Mouse (Mus musculus): ENCODE measurements around the gene Ntan1. TPM values are rescaled to one million over a fixed set of nuclear protein-coding genes. Genes with fewer than 3 reads are reported as not detected.
"Not testable (repeated sequence)": the region's sequence is repeated elsewhere in the genome, so short reads cannot be mapped to it uniquely, and the experiment has no call there.

Ntan1 gene
- polyA plus RNA-seq, 1 experiment from 2014 or later: 239 TPM

GRCm38 (mm10) chr16:13845031-13845430 is 26.4 kb downstream of the Ntan1 start:
- DNase-seq (ENCODE audit: low spot score): no peak
- Histone ChIP-seq H3K36me3 (ENCODE audit: control insufficient read depth, insufficient read depth, low read length) (peaks cover 45% of the 10 kb centered on the region), H3K4me1 (ENCODE audit: control insufficient read depth, insufficient read depth, low read length) (no peaks in the 10 kb centered on the region), H3K27me3 (replicated peaks; ENCODE audit: control insufficient read depth, insufficient read depth, low read length) (no peaks in the 10 kb centered on the region), H3K4me2 (ENCODE audit: low read length) (no peak overlapping the region), H3K27ac (ENCODE audit: low read depth, low read length) (no peak overlapping the region), H3K9ac (ENCODE audit: low read length) (no peak overlapping the region), H3K4me3 (ENCODE audit: low read depth, low read length) (no peak overlapping the region), H3K9me3 (replicated peaks; ENCODE audit: control insufficient read depth, low read length) (no peaks in the 10 kb centered on the region)
- WGBS: 97% methylated on average over 5 of the region's 5 CpGs
- ATAC-seq: no peak

- no peak for DNase-seq (ENCODE audit: low spot score)
These were observed 28.0 kb downstream of the Ntan1 start for GRCm38 (mm10) chr16:13846675-13847074.

GRCm38 (mm10) chr16:13848310-13848709 is 29.7 kb downstream of the Ntan1 start:
- no peaks in the 10 kb centered on the region for H3K27me3 ChIP-seq (replicated peaks; ENCODE audit: control insufficient read depth, insufficient read depth, low read length)
- ATAC-seq (no peak), DNase-seq (ENCODE audit: low spot score) (no peak)
- H3K36me3 ChIP-seq (ENCODE audit: control insufficient read depth, insufficient read depth, low read length): peaks cover 30% of the 10 kb centered on the region
- no peak overlapping the region for H3K4me2 ChIP-seq (ENCODE audit: low read length)
- H3K9me3 ChIP-seq (replicated peaks; ENCODE audit: control insufficient read depth, low read length): no peaks in the 10 kb centered on the region
- H3K4me3 ChIP-seq (ENCODE audit: low read depth, low read length): no peak overlapping the region
- no peak overlapping the region for H3K27ac ChIP-seq (ENCODE audit: low read depth, low read length)
- 79% methylated on average over 2 of the region's 2 CpGs for WGBS
- no peaks in the 10 kb centered on the region for H3K4me1 ChIP-seq (ENCODE audit: control insufficient read depth, insufficient read depth, low read length)
- H3K9ac ChIP-seq (ENCODE audit: low read length): no peak overlapping the region

More at GRCm38 (mm10) chr16:13846675-13847074, 28.0 kb downstream of the Ntan1 start:
- H3K4me2 ChIP-seq (ENCODE audit: low read length): no peak overlapping the region
- H3K27ac ChIP-seq (ENCODE audit: low read depth, low read length): no peak overlapping the region
- H3K9me3 ChIP-seq (replicated peaks; ENCODE audit: control insufficient read depth, low read length): no peaks in the 10 kb centered on the region
- ATAC-seq: no peak
- WGBS: 91% methylated on average over 1 of the region's 1 CpGs
- H3K9ac ChIP-seq (ENCODE audit: low read length): no peak overlapping the region
- no peak overlapping the region for H3K4me3 ChIP-seq (ENCODE audit: low read depth, low read length)
- no peaks in the 10 kb centered on the region for H3K27me3 ChIP-seq (replicated peaks; ENCODE audit: control insufficient read depth, insufficient read depth, low read length)
- H3K4me1 ChIP-seq (ENCODE audit: control insufficient read depth, insufficient read depth, low read length): no peaks in the 10 kb centered on the region
- peaks cover 35% of the 10 kb centered on the region for H3K36me3 ChIP-seq (ENCODE audit: control insufficient read depth, insufficient read depth, low read length)

GRCm38 (mm10) chr16:13851446-13851845 is 32.8 kb downstream of the Ntan1 start:
- H3K4me3 ChIP-seq (ENCODE audit: low read depth, low read length): no peak overlapping the region
- 95% methylated on average over 4 of the region's 4 CpGs for WGBS
- no peak overlapping the region for H3K27ac ChIP-seq (ENCODE audit: low read depth, low read length)
- DNase-seq (ENCODE audit: low spot score) (no peak), ATAC-seq (no peak)
- no peaks in the 10 kb centered on the region for H3K9me3 ChIP-seq (replicated peaks; ENCODE audit: control insufficient read depth, low read length)
- H3K4me1 ChIP-seq (ENCODE audit: control insufficient read depth, insufficient read depth, low read length): no peaks in the 10 kb centered on the region
- H3K36me3 ChIP-seq (ENCODE audit: control insufficient read depth, insufficient read depth, low read length): peaks cover 23% of the 10 kb centered on the region
- no peak overlapping the region for H3K4me2 ChIP-seq (ENCODE audit: low read length)
- H3K27me3 ChIP-seq (replicated peaks; ENCODE audit: control insufficient read depth, insufficient read depth, low read length): no peaks in the 10 kb centered on the region
- H3K9ac ChIP-seq (ENCODE audit: low read length): no peak overlapping the region

GRCm38 (mm10) chr16:13853886-13854285 is 35.2 kb downstream of the Ntan1 start:
- Histone ChIP-seq H3K9me3 (replicated peaks; ENCODE audit: control insufficient read depth, low read length) (no peaks in the 10 kb centered on the region), H3K27ac (ENCODE audit: low read depth, low read length) (no peak overlapping the region), H3K4me3 (ENCODE audit: low read depth, low read length) (no peak overlapping the region), H3K36me3 (ENCODE audit: control insufficient read depth, insufficient read depth, low read length) (peaks cover 24% of the 10 kb centered on the region; the same call in 1 of the 2 replicates), H3K27me3 (replicated peaks; ENCODE audit: control insufficient read depth, insufficient read depth, low read length) (no peaks in the 10 kb centered on the region), H3K4me2 (ENCODE audit: low read length) (no peak overlapping the region), H3K4me1 (ENCODE audit: control insufficient read depth, insufficient read depth, low read length) (no peaks in the 10 kb centered on the region), H3K9ac (ENCODE audit: low read length) (no peak overlapping the region)
- DNase-seq (ENCODE audit: low spot score): no peak
- ATAC-seq: no peak
- WGBS: 92% methylated on average over 4 of the region's 4 CpGs

GRCm38 (mm10) chr16:13866076-13866475 is 47.4 kb downstream of the Ntan1 start:
- ATAC-seq (no peak), DNase-seq (ENCODE audit: low spot score) (no peak)
- Histone ChIP-seq H3K9me3 (replicated peaks; ENCODE audit: control insufficient read depth, low read length) (no peaks in the 10 kb centered on the region), H3K27ac (ENCODE audit: low read depth, low read length) (no peak overlapping the region), H3K4me2 (ENCODE audit: low read length) (no peak overlapping the region), H3K36me3 (ENCODE audit: control insufficient read depth, insufficient read depth, low read length) (peaks cover 11% of the 10 kb centered on the region; the same call in 1 of the 2 replicates), H3K27me3 (replicated peaks; ENCODE audit: control insufficient read depth, insufficient read depth, low read length) (no peaks in the 10 kb centered on the region), H3K4me1 (ENCODE audit: control insufficient read depth, insufficient read depth, low read length) (no peaks in the 10 kb centered on the region), H3K9ac (ENCODE audit: low read length) (no peak overlapping the region), H3K4me3 (ENCODE audit: low read depth, low read length) (no peak overlapping the region)
- 86% methylated on average over 4 of the region's 4 CpGs for WGBS

GRCm38 (mm10) chr16:13866616-13867015 is 48.0 kb downstream of the Ntan1 start:
- DNase-seq (ENCODE audit: low spot score) (no peak), ATAC-seq (no peak)
- H3K36me3 ChIP-seq (ENCODE audit: control insufficient read depth, insufficient read depth, low read length): peaks cover 11% of the 10 kb centered on the region; the same call in 1 of the 2 replicates
- no peak overlapping the region for H3K4me3 ChIP-seq (ENCODE audit: low read depth, low read length)
- 90% methylated on average over 5 of the region's 5 CpGs for WGBS
- H3K4me1 ChIP-seq (ENCODE audit: control insufficient read depth, insufficient read depth, low read length): no peaks in the 10 kb centered on the region
- H3K9ac ChIP-seq (ENCODE audit: low read length): no peak overlapping the region
- no peak overlapping the region for H3K4me2 ChIP-seq (ENCODE audit: low read length)
- no peaks in the 10 kb centered on the region for H3K9me3 ChIP-seq (replicated peaks; ENCODE audit: control insufficient read depth, low read length)
- H3K27ac ChIP-seq (ENCODE audit: low read depth, low read length): no peak overlapping the region
- no peaks in the 10 kb centered on the region for H3K27me3 ChIP-seq (replicated peaks; ENCODE audit: control insufficient read depth, insufficient read depth, low read length)

GRCm38 (mm10) chr16:13867406-13867805 is 48.8 kb downstream of the Ntan1 start:
- H3K4me2 ChIP-seq (ENCODE audit: low read length); H3K4me3 ChIP-seq (ENCODE audit: low read depth, low read length); H3K9me3 ChIP-seq (replicated peaks; ENCODE audit: control insufficient read depth, low read length); H3K4me1 ChIP-seq (ENCODE audit: control insufficient read depth, insufficient read depth, low read length); H3K9ac ChIP-seq (ENCODE audit: low read length); H3K27me3 ChIP-seq (replicated peaks; ENCODE audit: control insufficient read depth, insufficient read depth, low read length); H3K27ac ChIP-seq (ENCODE audit: low read depth, low read length): not testable (repeated sequence)
- peak; percentile 25 for DNase-seq (ENCODE audit: low spot score)
- H3K36me3 ChIP-seq (ENCODE audit: control insufficient read depth, insufficient read depth, low read length): peaks cover 14% of the 10 kb centered on the region
- ATAC-seq: peak; percentile 63; the same call in 1 of the 2 replicates
- WGBS: 12% methylated on average over 5 of the region's 5 CpGs

GRCm38 (mm10) chr16:13867910-13868514 is 49.4 kb downstream of the Ntan1 start:
- Histone ChIP-seq H3K9me3 (replicated peaks; ENCODE audit: control insufficient read depth, low read length) (no peaks in the 10 kb centered on the region), H3K27ac (ENCODE audit: low read depth, low read length) (no peak overlapping the region), H3K4me1 (ENCODE audit: control insufficient read depth, insufficient read depth, low read length) (no peaks in the 10 kb centered on the region), H3K9ac (ENCODE audit: low read length) (peak overlapping the region; percentile 41; the same call in 1 of the 2 replicates), H3K27me3 (replicated peaks; ENCODE audit: control insufficient read depth, insufficient read depth, low read length) (no peaks in the 10 kb centered on the region), H3K4me3 (ENCODE audit: low read depth, low read length) (peak overlapping the region; percentile 23), H3K4me2 (ENCODE audit: low read length) (peak overlapping the region; percentile 44), H3K36me3 (ENCODE audit: control insufficient read depth, insufficient read depth, low read length) (peaks cover 14% of the 10 kb centered on the region)
- ATAC-seq (peak; percentile 58), DNase-seq (ENCODE audit: low spot score) (peak; percentile 27)
- WGBS: 5% methylated on average over 42 of the region's 42 CpGs

Data from forebrain, embryonic 14.5 days (tissue).